8 mouse cellular contexts compared by ENCODE assay signal in the genomic region with DNA sequence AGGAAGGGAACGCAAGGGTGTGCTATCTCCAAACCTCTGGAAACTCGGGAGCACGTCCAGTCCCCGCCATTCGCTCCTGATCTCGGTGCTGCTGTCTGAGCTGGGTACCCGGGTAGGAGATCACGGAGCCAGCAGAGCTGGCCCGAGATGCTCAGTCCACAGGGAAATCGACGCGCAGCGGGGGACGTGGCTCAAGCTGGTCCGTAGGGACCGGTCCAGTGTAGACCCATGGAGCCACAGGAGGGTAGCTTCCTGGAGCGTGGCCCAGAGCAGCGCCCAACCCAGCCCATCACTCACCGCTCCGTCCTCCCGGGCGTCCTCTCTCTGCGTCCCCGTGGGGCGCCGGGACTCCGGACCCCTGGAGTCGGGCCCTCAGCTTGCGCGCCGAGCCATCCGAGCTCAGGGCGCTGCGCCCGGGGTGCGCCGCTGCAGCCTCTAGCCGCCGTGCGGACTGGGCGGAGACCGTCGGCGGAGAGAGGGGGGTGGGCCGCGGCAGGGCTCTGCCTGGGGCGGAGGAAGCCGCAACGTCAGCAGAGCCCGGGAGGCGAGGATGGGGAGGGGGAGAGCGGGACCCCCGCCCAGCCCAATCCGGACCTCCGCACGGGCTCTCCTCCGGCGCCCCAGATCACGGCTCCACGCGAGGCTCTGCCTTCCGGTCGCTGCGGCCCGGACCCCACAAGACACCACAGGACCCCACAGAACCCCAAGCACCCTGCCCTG. TPM values are rescaled to one million over a fixed set of nuclear protein-coding genes. Genes with fewer than 3 reads are reported as not detected.
A peak's percentile ranks its signal among the peaks of the same experiment; 100 is the strongest.
DNase-seq lines count a peak whose midpoint lies in the region; ATAC-seq and TF ChIP-seq lines count a peak whose summit lies in the region.

No protein-coding gene starts in this region.

- H3K4me1 ChIP-seq in hindbrain, embryonic 12.5 days = peaks cover 3% of the 10 kb centered on the region

- peak overlapping the region; percentile 59 for H3K4me2 ChIP-seq in hindbrain, embryonic 12.5 days (replicated peaks)

- peak overlapping the region; percentile 76 for H3K4me3 ChIP-seq in hindbrain, embryonic 12.5 days

- H3K9ac ChIP-seq in hindbrain, embryonic 12.5 days = peak overlapping the region; percentile 81

- H3K27me3 ChIP-seq in Patski = no peaks in the 10 kb centered on the region
- no peaks in the 10 kb centered on the region for H3K27me3 ChIP-seq in hindbrain, embryonic 12.5 days

- POLR2A ChIA-PET in Patski (lab: Charles Lee) = interaction anchor here (0.7 to 1.6 kb wide), 2 partner anchors 11 to 108 kb away, joined by 3 to 4 read pairs; no protein-coding TSS in a partner anchor

- H3K36me3 ChIP-seq in hindbrain, embryonic 12.5 days = no peaks in the 10 kb centered on the region

- no peak for TF ChIP-seq CTCF in Patski (IDR thresholded peaks at IDR 0.05)

- DNase-seq in Patski (ENCODE audit: low read depth, low spot score) = no peak
- peak; percentile 8 for DNase-seq in cerebellum, adult 9-11 months
- peak; percentile 14 to 17 for DNase-seq in frontal cortex, postnatal 25 days (ENCODE audit: low spot score in 2 of 2)
- peak; percentile 52 to 59 for DNase-seq in layer of hippocampus, postnatal 36 days
- DNase-seq in lung, postnatal 36 days = peak; percentile 63
- peak; percentile 78 for DNase-seq in retina, embryonic 14.5 days (ENCODE audit: low spot score)
- peak; percentile 72 for DNase-seq in urinary bladder, postnatal 14 days (ENCODE audit: low spot score)

- in situ Hi-C loops in Patski (cut with MboI; ENCODE audit: low pct_unique_long_range_greater_than_20kb) = loop anchor here (5.0 kb wide), 1 partner anchor 70 kb away; no protein-coding TSS in a partner anchor

- ATAC-seq in Patski = peak; percentile 90
- peak; percentile 97 for ATAC-seq in hindbrain, embryonic 12.5 days (ENCODE audit: low FRiP score)

- CTCF ChIA-PET in Patski (lab: Charles Lee) = interaction anchor here (1.3 to 1.5 kb wide), 3 partner anchors 12 to 75 kb away, joined by 3 read pairs; a partner anchor contains a TSS

- under 1% methylated on average over 60 of the region's 65 CpGs for WGBS in hindbrain, embryonic 12.5 days

- peak overlapping the region; percentile 82 for H3K27ac ChIP-seq in hindbrain, embryonic 12.5 days

- H3K9me3 ChIP-seq in hindbrain, embryonic 12.5 days (replicated peaks) = no peaks in the 10 kb centered on the region

RNA-seq across cellular contexts. Expression of a gene that starts 0.6 kb away (rescaled TPM):
- 6.8 TPM for polyA plus RNA-seq in Patski (2021)
- polyA plus RNA-seq in hindbrain, embryonic 12.5 days (2016; fragmentation: Nextera tagmentation; extraction: Ambion mirVana) = 26.8 and 29.6 TPM in 2 replicates
- 1 to 10 TPM; 7.8 TPM for total RNA-seq in layer of hippocampus, postnatal 36 days (2021)
